Mouse (Mus musculus) megakaryocyte, embryonic 14.5 days (primary cell): ENCODE data around the gene Gm3448.
"Not testable (repeated sequence)": the region's sequence is repeated elsewhere in the genome, so short reads cannot be mapped to it uniquely, and the experiment has no call there.

Experiments
- FLI1 ChIP-seq: IDR thresholded peaks from 2 replicates; pipeline ENCODE4 v1.6.1; 2012; ENCODE audit warnings: low read length, inconsistent platforms, mixed read lengths
- GATA1 ChIP-seq: IDR thresholded peaks from 3 replicates; pipeline ENCODE4 v1.6.1; 2012; ENCODE audit warnings: mixed read lengths, low read length, inconsistent platforms, borderline replicate concordance

DNA sequence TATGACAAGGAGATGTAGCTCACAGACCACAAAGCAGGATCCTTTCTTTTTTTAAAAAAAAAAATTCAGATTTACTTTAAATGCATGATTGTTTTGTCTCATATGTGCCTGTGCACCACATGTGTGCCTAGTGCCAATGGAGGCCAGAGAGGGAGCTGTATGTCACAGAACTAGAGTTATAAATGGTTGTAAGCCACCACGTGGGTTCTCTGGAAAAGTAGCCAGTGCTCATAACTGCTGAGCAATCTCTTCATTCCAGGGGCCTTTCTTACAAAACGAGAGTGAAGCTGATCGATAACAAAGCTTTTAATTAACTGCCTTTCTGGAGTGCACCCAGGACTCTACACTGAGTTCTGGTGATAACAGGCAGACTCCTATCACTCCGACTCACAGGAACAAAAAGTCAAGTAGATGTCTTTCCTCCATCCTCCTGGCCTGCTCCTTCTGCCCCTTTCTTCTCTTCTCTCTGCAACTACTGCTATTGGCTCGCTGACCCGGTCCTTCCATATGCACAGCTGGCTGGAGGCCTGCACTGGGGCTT, 72.9 kb downstream of the Gm3448 start:
- TF ChIP-seq GATA1, FLI1: not testable (repeated sequence)
